ENCODE assay signal across 10 mouse cellular contexts in the genomic region with DNA sequence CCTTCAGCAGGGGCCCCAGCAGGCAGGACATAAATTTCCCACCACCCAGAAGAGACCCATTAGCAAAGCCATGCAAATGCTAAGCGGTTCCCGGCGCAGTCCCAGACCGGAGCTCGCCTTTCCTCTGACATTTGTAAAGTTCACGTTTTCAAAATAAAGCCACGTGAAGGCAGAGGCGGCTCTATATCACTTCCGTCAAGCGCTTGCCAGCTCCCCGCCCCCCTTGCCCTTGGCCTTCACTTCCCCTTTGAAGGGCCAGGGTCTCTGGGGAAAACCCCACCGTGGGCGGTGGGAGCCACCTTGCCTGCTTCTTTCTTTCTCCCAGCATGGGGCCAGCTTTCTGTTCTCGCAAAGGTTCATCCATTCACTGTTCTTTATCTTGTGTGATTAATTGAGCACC. TPM values are rescaled to one million over a fixed set of nuclear protein-coding genes. Genes with fewer than 3 reads are reported as not detected.
DNase-seq lines count a peak whose midpoint lies in the region; ATAC-seq lines count a peak whose summit lies in the region.
"Had no signal": no experiment of that assay in that cellular context is flagged by ENCODE, and none has a peak within 500 bp of the region (broad histone marks: within the 10 kb centered on the region; RNA-seq: fewer than 3 reads in every experiment).

No protein-coding gene starts in this region.

- DNase-seq in adrenal gland, adult 2 months = peak; percentile 28
- DNase-seq in adrenal gland, adult 8-10 months = no peak
- peak; percentile 61 for DNase-seq in kidney, postnatal 10 days
- no peak for DNase-seq in kidney, adult 11 months
- DNase-seq in spleen, postnatal 4 days (ENCODE audit: low spot score in 2 of 2) = peak; percentile 68 to 79
- DNase-seq in urinary bladder, postnatal 10 days (ENCODE audit: low spot score) = no peak
- DNase-seq: cerebellum, postnatal 25 days had no signal

- peak; percentile 29 for ATAC-seq in common myeloid progenitor, adult 5-6 weeks (replicated peaks; ENCODE audit: low read depth, poor library complexity, severe bottlenecking)
- no peak for ATAC-seq in cerebellum, adult (ENCODE audit: insufficient number of reproducible peaks, low FRiP score, low TSS enrichment)

RNA-seq across cellular contexts. Expression of a gene that starts 6.2 kb away (rescaled TPM):
- total RNA-seq in adrenal gland, adult 2 months (2021) = 10 to 100 TPM; 12.2 to 17.1 TPM
- 23.4 and 25.0 TPM in 2 replicates for polyA plus RNA-seq in adrenal gland, adult 2 months (2012; rRNA removed)
- total RNA-seq in adrenal gland, adult 8-10 months (2022) = 10 to 100 TPM; 18.8 to 22.1 (median 20.7) TPM
- total RNA-seq in common myeloid progenitor, adult 5-6 weeks (2017) = 0.14 TPM in 1 of 2 replicates, not detected in the other

RNA-seq across cellular contexts. Expression of a gene that starts 35.1 kb away (rescaled TPM):
- not detected for total RNA-seq in adrenal gland, adult 2 months (2021)
- 0.06 and 0.07 TPM in 2 replicates for polyA plus RNA-seq in adrenal gland, adult 2 months (2012; rRNA removed)
- total RNA-seq in adrenal gland, adult 8-10 months (2022) = under 1 TPM; 0.09 to 0.13 (median 0.11) TPM
- not detected in 2 replicates for total RNA-seq in common myeloid progenitor, adult 5-6 weeks (2017)
- polyA plus RNA-seq: heart, embryonic 16.5 days had no signal

Comparison
In these comparisons a context has a peak if more than half of its experiments do, and no peak if none do; other contexts are left out.
1. DNase-seq: peak in adrenal gland, adult 2 months (single experiment), kidney, postnatal 10 days (single experiment) and spleen, postnatal 4 days (2 of 2); none in adrenal gland, adult 8-10 months (single experiment), kidney, adult 11 months (single experiment) and urinary bladder, postnatal 10 days (single experiment).
2. RNA of a gene that starts 6.2 kb away (total RNA-seq): 18.8 to 22.1 TPM in adrenal gland, adult 8-10 months and 12.2 to 17.1 TPM in adrenal gland, adult 2 months; 0.14 TPM in common myeloid progenitor, adult 5-6 weeks; every median in the first group is over 10 times any median in the second.